Mouse (Mus musculus): ENCODE measurements around the gene Arrdc1. TPM values are rescaled to one million over a fixed set of nuclear protein-coding genes. Genes with fewer than 3 reads are reported as not detected.
A peak's percentile ranks its signal among the peaks of the same experiment; 100 is the strongest.
"Not testable (repeated sequence)": the region's sequence is repeated elsewhere in the genome, so short reads cannot be mapped to it uniquely, and the experiment has no call there.

The Arrdc1 gene
- polyA plus RNA-seq, 1 experiment from 2014 or later, result 41.5 TPM

- Histone ChIP-seq H3K4me1 (replicated peaks) (peaks cover 20% of the 10 kb centered on the region), H3K9ac (peak within 1 kb of the TSS; percentile 86), H3K36me3 (peaks cover 30% of the 10 kb centered on the region), H3K27ac (replicated peaks) (peak within 1 kb of the TSS; percentile 75), H3K9me3 (no peaks in the 10 kb centered on the region), H3K27me3 (no peaks in the 10 kb centered on the region), H3K4me2 (peak within 1 kb of the TSS; percentile 76), H3K4me3 (peak within 1 kb of the TSS; percentile 91)
- WGBS, result 0% methylated on average over 44 of the region's 108 CpGs
- peak; percentile 98 for ATAC-seq (ENCODE audit: low FRiP score, low read depth)
Measured at GRCm38 (mm10) chr2:24949421-24950188, 14.6 kb upstream of the Arrdc1 start, which contains the start of gene Zmynd19. Gene Zmynd19 (plus strand): TSS chr2:24949792.

GRCm38 (mm10) chr2:24944304-24944703 is 9.3 kb upstream of the Arrdc1 start:
- not testable (repeated sequence) for H3K9me3 ChIP-seq; H3K27me3 ChIP-seq; H3K4me3 ChIP-seq; H3K36me3 ChIP-seq; H3K9ac ChIP-seq; H3K4me2 ChIP-seq; ATAC-seq (ENCODE audit: low FRiP score, low read depth); H3K4me1 ChIP-seq (replicated peaks); H3K27ac ChIP-seq (replicated peaks)
- WGBS, result 60% methylated on average over 2 of the region's 2 CpGs

- Histone ChIP-seq H3K4me1 (replicated peaks) (no peaks in the 10 kb centered on the region), H3K27me3 (no peaks in the 10 kb centered on the region), H3K4me2 (no peak overlapping the region), H3K9me3 (no peaks in the 10 kb centered on the region), H3K4me3 (no peak overlapping the region), H3K9ac (no peak overlapping the region), H3K27ac (replicated peaks) (no peak overlapping the region), H3K36me3 (no peaks in the 10 kb centered on the region)
- no peak for ATAC-seq (ENCODE audit: low FRiP score, low read depth)
- 71% methylated on average over 4 of the region's 4 CpGs for WGBS
Measured at GRCm38 (mm10) chr2:24942092-24942491, 7.0 kb upstream of the Arrdc1 start.

DNA sequence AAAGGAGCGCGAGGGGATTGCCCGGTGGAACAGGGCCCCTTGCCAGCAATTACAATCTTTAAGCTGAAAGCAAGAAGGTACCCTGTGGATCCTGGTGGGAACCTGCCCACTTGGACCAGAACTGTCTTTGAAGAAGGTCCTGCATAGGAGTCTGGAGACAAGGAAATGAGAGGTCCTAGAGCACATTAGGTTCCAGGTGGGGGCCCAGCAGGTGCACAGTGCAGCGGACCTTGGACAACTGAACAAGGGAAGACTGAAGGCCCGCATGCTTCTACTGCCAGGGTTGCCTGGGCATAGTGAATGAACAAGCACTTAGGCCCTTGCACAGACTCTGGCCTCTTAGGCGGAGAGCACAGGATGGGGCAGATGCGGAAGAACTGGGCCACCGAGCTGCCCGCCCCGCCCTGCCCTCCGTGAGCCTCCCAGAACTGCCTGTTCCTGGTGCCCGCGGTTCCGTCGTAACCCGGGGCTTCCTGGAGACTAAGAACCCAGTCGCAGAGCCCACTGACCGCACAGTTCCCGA is 550 bp downstream of the Arrdc1 start:
- Histone ChIP-seq H3K36me3 (no peaks in the 10 kb centered on the region), H3K9ac (peak overlapping the region; percentile 74)

DNA sequence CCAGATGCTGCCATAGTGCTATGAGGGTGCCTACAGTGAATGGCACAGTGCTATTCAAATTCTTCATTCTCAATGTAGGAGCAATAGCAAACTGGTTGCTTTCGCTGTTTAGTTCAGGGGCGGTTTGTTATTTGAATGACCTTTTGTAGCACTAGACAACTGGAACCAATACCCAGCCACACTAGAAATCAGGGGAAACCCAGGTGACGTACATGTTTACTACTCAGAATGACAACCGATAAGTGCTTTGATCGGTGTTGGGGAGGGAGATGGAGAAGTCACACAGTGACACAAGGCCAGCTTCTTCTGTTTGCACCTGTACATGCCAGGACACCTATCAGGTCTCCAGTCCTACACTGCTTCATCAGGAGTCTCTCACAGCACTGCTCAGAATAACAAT is 5.5 kb downstream of the Arrdc1 start:
- Histone ChIP-seq H3K4me1 (replicated peaks) (peaks cover 16% of the 10 kb centered on the region), H3K36me3 (peaks cover 8% of the 10 kb centered on the region; the same call in 1 of the 2 replicates), H3K4me2 (no peak overlapping the region), H3K9ac (no peak overlapping the region), H3K27ac (replicated peaks) (no peak overlapping the region), H3K9me3 (no peaks in the 10 kb centered on the region), H3K27me3 (no peaks in the 10 kb centered on the region), H3K4me3 (no peak overlapping the region)
- no peak for ATAC-seq (ENCODE audit: low FRiP score, low read depth)
- WGBS, result 92% methylated on average over 5 of the region's 5 CpGs

More for the DNA sequence above, 550 bp downstream of the Arrdc1 start:
- 5% methylated on average over 19 of the region's 19 CpGs for WGBS
- Histone ChIP-seq H3K27ac (replicated peaks) (peak overlapping the region; percentile 63; the same call in 1 of the 2 replicates), H3K9me3 (no peaks in the 10 kb centered on the region), H3K4me3 (peak overlapping the region; percentile 67), H3K4me1 (replicated peaks) (peaks cover 22% of the 10 kb centered on the region), H3K27me3 (no peaks in the 10 kb centered on the region), H3K4me2 (peak overlapping the region; percentile 82)
- ATAC-seq (ENCODE audit: low FRiP score, low read depth), result no peak; the same call in 1 of the 2 replicates

DNA sequence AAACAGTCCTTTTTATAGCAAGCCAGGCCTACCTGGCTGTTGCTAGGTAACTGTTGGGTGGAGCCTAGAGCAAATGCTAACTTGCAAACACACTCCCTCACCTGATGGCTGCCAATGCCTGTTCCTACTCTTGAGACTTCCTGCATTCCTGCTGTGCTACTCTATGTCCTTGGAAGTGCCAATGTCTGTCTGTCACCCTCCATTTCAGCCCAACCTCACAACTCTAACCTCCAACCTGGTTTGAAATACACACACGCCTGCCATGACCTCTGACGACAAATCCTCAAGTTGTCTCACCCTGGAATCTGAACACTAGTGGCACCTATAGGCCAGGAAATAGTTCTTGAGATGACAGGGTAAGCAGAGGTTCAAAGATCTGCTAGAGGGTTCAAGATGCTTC is 5.9 kb downstream of the Arrdc1 start:
- no peak overlapping the region for H3K4me3 ChIP-seq

GRCm38 (mm10) chr2:24927810-24928479 is 7.1 kb downstream of the Arrdc1 start:
- Histone ChIP-seq H3K36me3 (peaks cover 8% of the 10 kb centered on the region; the same call in 1 of the 2 replicates), H3K4me1 (replicated peaks) (no peaks in the 10 kb centered on the region), H3K4me3 (no peak overlapping the region), H3K4me2 (no peak overlapping the region), H3K9ac (no peak overlapping the region), H3K27me3 (no peaks in the 10 kb centered on the region), H3K27ac (replicated peaks) (no peak overlapping the region), H3K9me3 (no peaks in the 10 kb centered on the region)
- 76% methylated on average over 4 of the region's 4 CpGs for whole genome bisulfite sequencing
- no peak for ATAC-seq (ENCODE audit: low FRiP score, low read depth)

More for the DNA sequence above, 5.9 kb downstream of the Arrdc1 start:
- 71% methylated on average over 2 of the region's 2 CpGs for WGBS
- Histone ChIP-seq H3K4me2 (no peak overlapping the region), H3K4me1 (replicated peaks) (peaks cover 12% of the 10 kb centered on the region), H3K9me3 (no peaks in the 10 kb centered on the region), H3K36me3 (peaks cover 8% of the 10 kb centered on the region; the same call in 1 of the 2 replicates), H3K27ac (replicated peaks) (no peak overlapping the region), H3K9ac (no peak overlapping the region), H3K27me3 (no peaks in the 10 kb centered on the region)
- ATAC-seq (ENCODE audit: low FRiP score, low read depth), result no peak

DNA sequence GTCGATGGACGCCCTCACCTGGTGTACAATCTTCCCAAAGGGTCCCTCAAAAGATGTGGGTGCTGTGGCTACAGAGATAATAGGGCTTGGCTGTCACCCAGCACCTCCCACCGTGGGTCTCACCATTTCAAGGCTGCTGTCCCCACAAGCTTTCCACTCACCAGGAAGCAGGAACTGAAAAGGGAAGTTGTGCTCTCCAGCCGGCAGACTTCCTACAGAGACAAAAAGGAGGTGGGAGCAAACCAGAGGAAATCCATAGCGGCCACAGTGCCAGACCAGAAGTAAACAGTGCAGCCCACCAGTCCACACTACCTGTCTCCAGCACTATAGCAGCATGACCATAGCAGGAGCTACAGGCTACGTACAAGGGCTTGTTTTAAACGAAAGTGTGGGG is 8.1 kb downstream of the Arrdc1 start:
- 78% methylated on average over 7 of the region's 7 CpGs for WGBS
- Histone ChIP-seq H3K27me3 (no peaks in the 10 kb centered on the region), H3K4me1 (replicated peaks) (no peaks in the 10 kb centered on the region), H3K36me3 (peaks cover 8% of the 10 kb centered on the region; the same call in 1 of the 2 replicates), H3K9me3 (no peaks in the 10 kb centered on the region), H3K4me3 (no peak overlapping the region), H3K9ac (no peak overlapping the region), H3K27ac (replicated peaks) (no peak overlapping the region), H3K4me2 (no peak overlapping the region)
- ATAC-seq (ENCODE audit: low FRiP score, low read depth), result no peak

DNA sequence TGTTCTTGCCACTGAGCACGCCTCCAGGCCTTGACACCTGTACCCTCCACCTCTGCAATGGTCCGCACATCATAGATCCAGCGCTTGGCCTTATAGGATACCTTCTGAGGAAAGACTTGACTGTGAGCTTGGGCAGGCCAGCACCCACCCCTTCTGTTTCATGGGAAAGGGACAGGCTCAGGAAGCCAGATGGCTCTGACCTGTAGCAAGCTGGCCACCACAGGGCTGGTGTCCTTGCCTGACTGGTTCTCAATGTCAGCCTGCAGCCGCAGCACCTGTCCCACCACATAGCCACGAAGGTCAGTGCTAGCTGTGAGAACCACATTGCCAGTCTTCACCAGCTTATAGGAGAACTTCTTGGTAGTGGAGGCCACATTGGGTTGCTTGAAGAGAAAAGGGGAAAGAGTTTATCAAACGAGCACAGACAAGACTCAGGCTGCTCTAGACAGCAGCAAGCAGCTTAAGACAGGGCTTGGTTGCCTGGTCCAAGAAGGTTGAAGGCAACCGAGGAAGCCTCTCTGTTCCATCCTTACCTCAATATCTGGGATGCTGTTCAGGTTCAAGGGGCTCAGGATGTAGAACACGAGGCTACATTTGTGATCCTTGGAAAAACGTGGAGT is 8.6 kb downstream of the Arrdc1 start:
- no peak for ATAC-seq (ENCODE audit: low FRiP score, low read depth)
- 90% methylated on average over 9 of the region's 9 CpGs for WGBS
- no peaks in the 10 kb centered on the region for H3K4me1 ChIP-seq (replicated peaks)
- no peaks in the 10 kb centered on the region for H3K27me3 ChIP-seq
- no peaks in the 10 kb centered on the region for H3K9me3 ChIP-seq
- H3K27ac ChIP-seq (replicated peaks), result no peak overlapping the region
- H3K36me3 ChIP-seq, result peaks cover 8% of the 10 kb centered on the region; the same call in 1 of the 2 replicates
- H3K4me3 ChIP-seq, result no peak overlapping the region
- no peak overlapping the region for H3K9ac ChIP-seq
- no peak overlapping the region for H3K4me2 ChIP-seq

DNA sequence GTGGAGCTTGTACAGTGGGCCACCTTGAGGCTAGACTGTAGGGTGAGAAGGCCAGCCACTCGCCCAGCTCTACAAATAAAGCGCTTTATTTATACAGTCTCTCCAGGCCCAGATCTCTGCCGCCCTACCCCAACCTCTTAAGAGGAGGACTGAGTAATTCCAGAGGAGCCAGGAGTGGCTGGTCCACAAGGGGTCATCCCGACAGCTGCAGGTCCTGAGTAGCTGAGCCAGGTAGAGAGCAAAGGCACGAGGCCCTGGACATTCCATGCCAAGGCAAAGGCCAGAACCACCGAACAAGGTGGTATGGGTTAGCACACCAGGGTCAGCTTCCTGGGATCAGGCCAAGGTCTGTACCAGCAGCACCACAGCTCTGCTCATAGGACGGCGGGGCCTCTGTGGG is 9.8 kb downstream of the Arrdc1 start:
- Histone ChIP-seq H3K4me2 (no peak overlapping the region), H3K36me3 (peaks cover 8% of the 10 kb centered on the region; the same call in 1 of the 2 replicates), H3K9me3 (no peaks in the 10 kb centered on the region), H3K4me3 (no peak overlapping the region), H3K9ac (no peak overlapping the region), H3K27ac (replicated peaks) (no peak overlapping the region), H3K4me1 (replicated peaks) (no peaks in the 10 kb centered on the region), H3K27me3 (no peaks in the 10 kb centered on the region)
- WGBS, result 96% methylated on average over 8 of the region's 8 CpGs
- no peak for ATAC-seq (ENCODE audit: low FRiP score, low read depth)

DNA sequence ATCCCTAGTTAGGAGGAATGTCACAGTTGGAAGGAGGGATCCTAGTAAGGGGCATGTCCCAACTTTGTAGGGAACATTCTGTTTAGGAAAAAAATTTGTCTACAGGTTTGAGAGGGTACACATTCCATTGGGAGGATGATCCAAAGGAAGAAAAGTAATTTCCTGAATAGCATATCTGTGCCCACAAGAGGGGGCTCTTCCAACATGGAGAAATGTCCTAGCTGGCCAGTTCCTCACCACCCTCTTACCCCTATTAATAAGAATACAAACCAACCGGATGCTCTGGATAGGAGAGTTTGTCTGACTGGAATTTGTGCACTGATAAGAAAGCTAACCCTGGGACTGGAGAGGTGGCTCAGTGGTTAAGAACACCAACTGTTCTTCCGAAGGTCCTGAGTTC is 11.5 kb downstream of the Arrdc1 start:
- Histone ChIP-seq H3K27ac (replicated peaks) (no peak overlapping the region), H3K27me3 (no peaks in the 10 kb centered on the region), H3K4me1 (replicated peaks) (no peaks in the 10 kb centered on the region), H3K4me2 (no peak overlapping the region), H3K36me3 (peaks cover 8% of the 10 kb centered on the region; the same call in 1 of the 2 replicates), H3K9me3 (no peaks in the 10 kb centered on the region), H3K4me3 (no peak overlapping the region), H3K9ac (no peak overlapping the region)
- WGBS, result 65% methylated on average over 2 of the region's 2 CpGs
- no peak for ATAC-seq (ENCODE audit: low FRiP score, low read depth)

GRCm38 (mm10) chr2:24919839-24920175 is 15.2 kb downstream of the Arrdc1 start:
- Histone ChIP-seq H3K9me3 (no peaks in the 10 kb centered on the region), H3K4me1 (replicated peaks) (peaks cover 19% of the 10 kb centered on the region), H3K27ac (replicated peaks) (peak overlapping the region; percentile 94), H3K4me2 (peak overlapping the region; percentile 63), H3K4me3 (peak overlapping the region; percentile 93), H3K36me3 (no peaks in the 10 kb centered on the region), H3K27me3 (no peaks in the 10 kb centered on the region), H3K9ac (peak overlapping the region; percentile 88)
- WGBS, result 8% methylated on average over 8 of the region's 8 CpGs
- peak; percentile 62 for ATAC-seq (ENCODE audit: low FRiP score, low read depth)
